24 mouse cellular contexts compared by ENCODE assay signal in the genomic region with DNA sequence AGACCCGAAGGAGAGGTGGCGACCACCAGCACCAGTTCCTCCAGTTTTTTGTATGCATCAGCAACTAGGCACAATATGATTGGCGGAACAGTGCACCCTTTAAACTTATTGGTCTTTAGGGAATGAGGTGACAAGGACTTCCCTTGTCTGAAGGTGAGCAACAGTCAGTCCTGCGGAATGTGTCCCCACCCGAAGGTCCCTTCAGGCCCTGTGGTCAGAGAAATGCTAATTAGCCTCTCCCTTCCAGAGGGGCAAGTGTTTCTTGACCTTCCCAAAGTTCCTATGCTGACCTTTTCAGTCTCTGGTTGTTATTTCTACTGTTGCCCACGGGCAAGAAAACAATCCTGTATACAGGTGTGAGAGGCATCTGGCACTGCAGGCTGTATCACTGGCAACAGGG.
"Had no signal": no experiment of that assay in that cellular context is flagged by ENCODE, and none has a peak within 500 bp of the region (broad histone marks: within the 10 kb centered on the region; RNA-seq: fewer than 3 reads in every experiment).

No protein-coding gene starts in this region.

- H3K27me3 ChIP-seq: heart, embryonic 12.5 days; hindbrain, embryonic 12.5 days; intestine, embryonic 15.5 days; limb, embryonic 13.5 days; limb, embryonic 15.5 days; liver, embryonic 12.5 days had no signal

- H3K4me3 ChIP-seq: gastrocnemius, adult 2 months; heart, embryonic 10.5 days; heart, embryonic 12.5 days; hindbrain, embryonic 10.5 days; hindbrain, embryonic 12.5 days; intestine, embryonic 15.5 days; layer of hippocampus, adult 2 months; left cerebral cortex, adult 2 months; limb, embryonic 13.5 days; limb, embryonic 15.5 days; liver, embryonic 12.5 days had no signal

- H3K36me3 ChIP-seq: heart, embryonic 10.5 days; heart, embryonic 12.5 days; hindbrain, embryonic 10.5 days; hindbrain, embryonic 12.5 days; intestine, embryonic 15.5 days; limb, embryonic 13.5 days; limb, embryonic 15.5 days; liver, embryonic 12.5 days had no signal

- H3K9ac ChIP-seq: heart, embryonic 12.5 days; hindbrain, embryonic 12.5 days; hindbrain, embryonic 14.5 days; intestine, embryonic 15.5 days; limb, embryonic 13.5 days; limb, embryonic 15.5 days; liver, embryonic 12.5 days had no signal

- H3K4me2 ChIP-seq: heart, embryonic 12.5 days; hindbrain, embryonic 12.5 days; hindbrain, embryonic 14.5 days; intestine, embryonic 15.5 days; limb, embryonic 13.5 days; limb, embryonic 15.5 days; liver, embryonic 12.5 days had no signal

- H3K27ac ChIP-seq: gastrocnemius, adult 2 months; heart, embryonic 10.5 days; hindbrain, embryonic 10.5 days; hindbrain, embryonic 12.5 days; hindbrain, embryonic 14.5 days; intestine, embryonic 15.5 days; layer of hippocampus, adult 2 months; left cerebral cortex, adult 2 months; limb, embryonic 13.5 days; limb, embryonic 15.5 days; liver, embryonic 12.5 days had no signal

- H3K4me1 ChIP-seq: heart, embryonic 10.5 days; heart, embryonic 12.5 days; intestine, embryonic 15.5 days; limb, embryonic 15.5 days; liver, embryonic 12.5 days had no signal

- DNase-seq: gastrocnemius, adult 2 months; gastrocnemius, postnatal 10 days; gastrocnemius, postnatal 25 days; heart, postnatal 10 days; heart, postnatal 4 days; kidney, adult 18-20 months; kidney, adult 8-10 months; kidney, postnatal 10 days; kidney, postnatal 25 days; kidney, postnatal 4 days had no signal

- H3K9me3 ChIP-seq: heart, embryonic 10.5 days; heart, embryonic 12.5 days; hindbrain, embryonic 10.5 days; hindbrain, embryonic 12.5 days; intestine, embryonic 15.5 days; limb, embryonic 13.5 days; limb, embryonic 15.5 days; liver, embryonic 12.5 days had no signal

- ATAC-seq: hindbrain, embryonic 16.5 days; inflammation-experienced regulatory T-cells, adult 6 months; intestine, embryonic 15.5 days; intestine, postnatal 0 days; liver, embryonic 12.5 days had no signal
